Mouse (Mus musculus) E14TG2a.4 (cell line): ENCODE results near the gene Glg1.

ENCODE experiments used
- CTCF ChIP-seq: conservative IDR thresholded peaks from 2 replicates; pipeline ENCODE4 v1.5.1; 2014; ENCODE audit warnings: low read length
- NANOG ChIP-seq: IDR thresholded peaks from 2 replicates; pipeline ENCODE4 v1.6.1; 2014; ENCODE audit warnings: borderline replicate concordance, low read length, mixed read lengths
- POU5F1 ChIP-seq: IDR thresholded peaks from 2 replicates; pipeline ENCODE4 v1.6.1; 2014; ENCODE audit warnings: low read length, borderline replicate concordance

GRCm38 (mm10) chr8:111119481-111119880 lies 139.5 kb downstream of the Glg1 start:
- no peak for TF ChIP-seq POU5F1
- no peak for TF ChIP-seq CTCF
- no peak for TF ChIP-seq NANOG
